Mouse (Mus musculus) right cerebral cortex, adult 18-20 months (tissue): ENCODE data around the gene Tm7sf3.
A peak's percentile ranks its signal among the peaks of the same experiment; 100 is the strongest.

ENCODE experiments used
- DNase-seq: peaks from one replicate; pipeline ENCODE4 v3.0.0; 2022; ENCODE audit warnings: mixed read lengths

The Tm7sf3 gene

GRCm38 (mm10) chr6:146653197-146653596, 10.6 kb upstream of the Tm7sf3 start:
- no peak for DNase-seq

GRCm38 (mm10) chr6:146651431-146651830, 8.8 kb upstream of the Tm7sf3 start:
- no peak for DNase-seq

- DNase-seq: peak; percentile 28
These were observed 7.4 kb upstream of the Tm7sf3 start for GRCm38 (mm10) chr6:146650013-146650412.

GRCm38 (mm10) chr6:146643184-146643570, 553 bp upstream of the Tm7sf3 start:
- DNase-seq: no peak

GRCm38 (mm10) chr6:146641621-146642210, 908 bp downstream of the Tm7sf3 start:
- no peak for DNase-seq

GRCm38 (mm10) chr6:146640991-146641390, 1.6 kb downstream of the Tm7sf3 start:
- DNase-seq: no peak

GRCm38 (mm10) chr6:146640068-146640965, 2.3 kb downstream of the Tm7sf3 start:
- DNase-seq: no peak

- DNase-seq: no peak
These were observed 6.1 kb downstream of the Tm7sf3 start for GRCm38 (mm10) chr6:146636482-146636881.

- DNase-seq: no peak
These were observed 7.6 kb downstream of the Tm7sf3 start for GRCm38 (mm10) chr6:146634759-146635606.

- peak; percentile 77 for DNase-seq
These were observed 8.5 kb downstream of the Tm7sf3 start for GRCm38 (mm10) chr6:146634015-146634722.

GRCm38 (mm10) chr6:146633629-146634014, 9.0 kb downstream of the Tm7sf3 start:
- peak; percentile 49 for DNase-seq

GRCm38 (mm10) chr6:146633097-146633496, 9.5 kb downstream of the Tm7sf3 start:
- DNase-seq: no peak

- no peak for DNase-seq
These were observed 10.2 kb downstream of the Tm7sf3 start for GRCm38 (mm10) chr6:146632403-146632802.

GRCm38 (mm10) chr6:146631847-146632246, 10.8 kb downstream of the Tm7sf3 start:
- no peak for DNase-seq

GRCm38 (mm10) chr6:146630961-146631360, 11.7 kb downstream of the Tm7sf3 start:
- DNase-seq: no peak

GRCm38 (mm10) chr6:146629781-146630756, 12.6 kb downstream of the Tm7sf3 start:
- DNase-seq: no peak

- DNase-seq: no peak
These were observed 14.5 kb downstream of the Tm7sf3 start for GRCm38 (mm10) chr6:146628123-146628522.

- no peak for DNase-seq
These were observed 26.0 kb downstream of the Tm7sf3 start for GRCm38 (mm10) chr6:146616670-146617069.

- DNase-seq: no peak
These were observed 26.7 kb downstream of the Tm7sf3 start for GRCm38 (mm10) chr6:146615891-146616290.

GRCm38 (mm10) chr6:146614541-146614940, 28.1 kb downstream of the Tm7sf3 start:
- no peak for DNase-seq

- no peak for DNase-seq
These were observed 28.7 kb downstream of the Tm7sf3 start for GRCm38 (mm10) chr6:146613907-146614306.
